Mouse (Mus musculus): Measurements from ENCODE around the gene Ccr6.
A peak's percentile ranks its signal among the peaks of the same experiment; 100 is the strongest.
"Not testable (repeated sequence)": the region's sequence is repeated elsewhere in the genome, so short reads cannot be mapped to it uniquely, and the experiment has no call there.

Ccr6 gene

GRCm38 (mm10) chr17:8235743-8236142, at the start of gene Ccr6:
Ccr6 (plus strand) TSS chr17:8236043.
- DNase-seq: no peak

GRCm38 (mm10) chr17:8193678-8194077, 42.2 kb upstream of the Ccr6 start:
- DNase-seq: no peak

GRCm38 (mm10) chr17:8195685-8196376, 40.0 kb upstream of the Ccr6 start:
- no peak for DNase-seq

DNA sequence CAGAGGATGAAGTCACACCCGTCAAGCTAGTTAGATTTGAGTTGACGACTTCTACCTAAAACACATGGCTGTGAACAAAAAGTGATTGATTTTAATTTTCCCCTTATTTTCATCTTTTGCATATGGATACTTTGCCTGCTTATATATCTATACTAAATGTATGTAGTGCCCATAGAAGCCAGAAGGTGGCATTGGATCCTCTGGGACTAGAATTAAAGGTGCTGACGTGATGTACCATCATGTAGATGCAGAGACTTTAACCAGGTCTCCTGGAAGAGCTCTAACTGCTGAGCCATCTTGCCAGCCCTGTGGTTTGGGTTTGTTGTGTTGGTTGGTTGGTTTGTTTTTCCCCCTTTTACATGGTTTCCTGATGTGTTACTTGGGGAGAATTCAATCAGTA, 38.2 kb upstream of the Ccr6 start:
- DNase-seq: no peak

GRCm38 (mm10) chr17:8199067-8199935, 36.5 kb upstream of the Ccr6 start:
- no peak for DNase-seq

- DNase-seq: no peak
These were observed 35.9 kb upstream of the Ccr6 start for GRCm38 (mm10) chr17:8199936-8200330.

DNA sequence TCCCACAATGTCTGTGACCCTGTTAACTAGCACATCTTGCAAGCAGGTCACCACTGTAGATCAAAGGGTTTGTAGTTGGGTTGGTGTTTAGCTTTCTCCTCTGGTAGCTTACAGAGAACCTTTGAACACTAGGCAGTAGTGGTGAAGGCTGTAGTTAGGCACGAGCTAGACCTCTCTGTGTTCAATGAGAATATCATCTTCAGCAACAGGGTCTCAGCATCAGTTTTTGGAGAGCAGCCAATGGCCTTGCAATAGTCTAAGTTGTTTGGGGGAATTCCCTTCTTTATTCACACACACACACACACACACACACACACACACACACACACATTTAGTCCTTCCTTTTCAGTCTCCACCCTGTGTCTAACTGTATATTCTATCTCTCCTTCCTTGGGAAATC, 32.4 kb upstream of the Ccr6 start:
- no peak for DNase-seq

DNA sequence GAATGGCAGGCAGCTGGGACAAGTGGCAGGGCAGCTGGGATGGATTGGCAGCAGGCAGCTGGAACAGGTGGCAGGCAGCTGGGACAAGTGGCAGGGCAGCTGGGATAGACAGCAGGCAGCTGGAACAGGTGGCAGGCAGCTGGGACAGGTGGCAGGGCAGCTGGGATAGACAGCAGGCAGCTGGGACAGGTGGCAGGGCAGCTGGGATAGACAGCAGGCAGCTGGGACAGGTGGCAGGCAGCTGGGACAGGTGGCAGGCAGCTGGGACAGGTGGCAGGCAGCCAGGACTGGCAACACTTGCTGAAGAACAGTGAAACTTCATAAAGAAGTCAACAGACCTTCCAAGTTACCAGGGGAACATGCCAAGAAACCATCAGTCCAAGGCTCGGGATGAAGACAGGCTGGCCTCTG, 30.6 kb upstream of the Ccr6 start:
- not testable (repeated sequence) for DNase-seq

DNA sequence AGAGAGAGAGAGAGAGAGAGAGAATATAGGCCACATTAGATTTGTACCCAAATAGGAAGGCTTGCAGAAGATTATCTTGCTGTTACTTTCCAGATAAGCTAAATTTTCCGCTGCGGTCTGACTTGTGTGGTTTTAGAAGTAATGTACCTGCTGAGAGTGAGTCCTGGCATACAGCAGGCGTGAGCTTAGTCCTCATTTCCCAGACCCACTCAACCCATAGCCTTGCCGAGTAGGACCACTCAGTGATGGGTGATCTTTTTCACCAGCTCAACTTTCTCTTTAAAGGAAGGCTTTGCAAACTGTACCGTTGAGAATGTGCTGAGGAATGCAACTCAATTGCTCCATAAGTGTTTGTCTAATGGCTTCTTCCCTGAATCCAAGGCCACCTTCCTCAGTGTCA, 29.2 kb upstream of the Ccr6 start:
- DNase-seq: no peak

DNA sequence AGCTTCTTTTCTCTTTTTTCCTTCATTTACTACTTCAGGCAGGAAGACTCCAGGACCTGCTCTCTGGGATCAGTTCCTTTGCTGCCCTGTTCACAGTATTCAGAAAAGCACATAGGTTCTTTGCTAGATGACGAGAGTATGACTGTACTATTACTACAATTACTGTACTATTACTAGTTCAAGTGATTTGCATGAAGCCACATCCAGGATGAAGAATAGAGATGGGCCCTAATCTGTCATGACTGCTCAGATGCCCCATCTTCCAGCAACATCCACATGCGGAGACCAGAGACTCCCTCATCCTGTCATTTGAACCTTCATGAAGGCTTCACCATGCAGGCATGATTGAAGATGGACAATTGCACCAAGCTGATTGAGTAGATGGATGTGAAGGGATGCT, 26.1 kb upstream of the Ccr6 start:
- no peak for DNase-seq

DNA sequence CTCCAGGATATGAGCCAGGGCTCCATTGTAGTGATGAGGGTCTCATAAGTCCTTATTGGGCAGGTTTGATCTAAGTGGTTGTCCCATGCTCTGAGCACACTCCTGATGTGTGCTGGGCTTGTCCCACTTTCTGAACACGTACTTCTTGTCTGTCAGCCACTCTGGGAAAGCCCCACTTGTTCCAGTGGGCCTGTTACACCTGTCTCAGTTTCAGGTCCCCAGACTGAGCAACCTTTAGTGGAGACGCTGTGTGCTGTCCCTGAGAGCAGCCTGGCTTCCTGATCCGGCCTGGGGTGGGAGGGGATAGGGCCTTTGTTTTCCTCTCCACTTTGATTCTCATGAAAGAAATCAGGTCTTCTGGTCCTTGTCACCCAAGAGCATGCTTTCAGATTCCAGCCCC, 25.7 kb upstream of the Ccr6 start:
- DNase-seq: no peak

GRCm38 (mm10) chr17:8210675-8211074, 25.2 kb upstream of the Ccr6 start:
- no peak for DNase-seq

DNA sequence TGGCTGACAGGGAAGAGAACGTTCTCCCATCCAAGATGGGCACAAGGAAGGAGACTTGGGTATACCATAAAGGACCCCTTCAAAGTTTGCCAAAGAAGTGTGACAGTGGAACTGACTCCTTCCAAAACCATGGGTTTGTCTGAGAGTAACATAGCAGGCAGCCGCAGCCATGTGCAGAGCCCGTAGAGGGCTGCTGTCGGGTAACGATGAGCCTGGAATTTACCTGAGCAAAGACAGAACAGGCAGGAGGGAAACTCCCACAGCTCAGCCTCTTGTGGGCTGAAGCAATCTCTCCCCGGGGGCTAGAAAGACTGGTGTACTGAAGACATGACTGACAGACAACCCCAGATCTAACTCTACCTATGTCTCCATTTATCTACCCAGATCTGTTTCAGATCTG, 24.4 kb upstream of the Ccr6 start:
- DNase-seq: no peak

DNA sequence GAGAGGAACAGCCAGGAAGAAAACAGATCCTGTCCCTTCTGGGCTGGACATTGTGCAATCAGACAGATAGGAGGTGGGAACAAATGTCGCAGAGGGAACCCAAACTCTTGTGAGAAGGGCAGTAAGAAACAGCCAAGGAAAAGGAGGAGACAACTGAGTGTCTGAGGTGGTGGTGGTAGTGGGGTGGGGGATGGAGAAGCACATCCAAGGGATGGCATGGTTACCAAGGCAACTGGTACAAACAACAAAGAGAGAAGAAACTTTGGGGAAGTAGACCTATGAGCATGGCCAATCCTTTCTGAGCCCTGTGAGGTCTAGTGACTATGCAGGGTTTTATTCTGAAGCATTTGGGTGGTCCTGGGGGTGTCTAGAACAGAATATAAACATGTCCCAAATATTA, 21.5 kb upstream of the Ccr6 start:
- DNase-seq: no peak

DNA sequence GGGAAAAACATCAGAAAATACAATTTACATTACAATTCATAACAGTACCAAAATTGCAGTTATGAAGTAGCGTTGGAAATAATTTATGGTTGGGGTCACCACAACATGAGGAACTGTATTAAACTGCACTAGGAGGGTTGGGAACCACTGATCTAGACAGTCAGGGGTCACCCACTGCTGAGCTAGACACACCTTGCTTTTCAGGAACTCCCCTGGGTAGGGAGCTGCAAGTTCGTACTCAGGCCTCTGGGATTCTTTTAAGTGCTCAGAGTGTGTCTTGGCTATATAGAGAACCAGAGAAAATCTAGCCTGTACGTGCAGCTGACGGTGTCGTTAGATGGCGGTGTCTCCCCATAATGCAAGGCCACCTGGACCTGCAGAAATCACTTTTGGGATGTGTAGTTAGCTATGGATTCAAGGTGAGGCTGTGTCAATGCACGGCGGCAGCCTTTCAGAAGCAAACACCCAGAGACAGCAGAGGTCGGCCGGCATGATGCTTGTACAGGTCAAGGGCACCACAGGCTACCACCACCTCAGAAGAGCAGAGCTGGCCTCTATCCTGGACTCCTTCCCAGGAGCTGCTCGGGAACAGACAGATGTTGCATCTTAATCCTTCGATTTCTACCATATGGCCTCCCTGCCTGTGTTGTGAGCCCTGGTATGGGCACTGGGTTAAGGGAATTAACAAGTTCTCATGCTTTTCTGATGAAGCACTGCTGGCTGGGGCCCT, 20.7 kb upstream of the Ccr6 start:
- peak in 1 of 2 experiments; percentile 8 for DNase-seq

GRCm38 (mm10) chr17:8223225-8223624, 12.6 kb upstream of the Ccr6 start:
- peak in 1 of 2 experiments; percentile 27 for DNase-seq

DNA sequence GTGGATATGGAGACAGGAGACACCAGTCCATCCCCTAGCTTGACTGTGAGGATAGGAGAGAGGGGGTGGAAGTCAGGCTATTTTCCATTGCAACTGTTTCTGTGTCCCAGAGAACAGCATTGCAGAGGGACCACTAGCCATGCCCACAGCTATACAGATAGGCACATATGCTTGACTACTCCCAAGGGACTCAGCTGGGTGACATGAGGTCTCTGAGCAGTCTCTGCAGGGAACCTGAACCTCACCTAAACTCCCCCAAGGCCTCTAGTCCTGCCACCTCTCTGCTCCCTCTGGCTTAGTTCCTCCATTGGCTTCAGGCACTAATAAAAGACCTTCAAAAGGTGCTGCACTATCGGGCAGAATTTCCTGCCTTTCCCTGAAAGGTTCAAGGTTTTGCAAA, 11.8 kb upstream of the Ccr6 start:
- no peak for DNase-seq

GRCm38 (mm10) chr17:8225166-8225565, 10.7 kb upstream of the Ccr6 start:
- no peak for DNase-seq

- no peak for DNase-seq
These were observed 10.1 kb upstream of the Ccr6 start for GRCm38 (mm10) chr17:8225746-8226145.

GRCm38 (mm10) chr17:8228622-8229021, 7.2 kb upstream of the Ccr6 start:
- DNase-seq: no peak

DNA sequence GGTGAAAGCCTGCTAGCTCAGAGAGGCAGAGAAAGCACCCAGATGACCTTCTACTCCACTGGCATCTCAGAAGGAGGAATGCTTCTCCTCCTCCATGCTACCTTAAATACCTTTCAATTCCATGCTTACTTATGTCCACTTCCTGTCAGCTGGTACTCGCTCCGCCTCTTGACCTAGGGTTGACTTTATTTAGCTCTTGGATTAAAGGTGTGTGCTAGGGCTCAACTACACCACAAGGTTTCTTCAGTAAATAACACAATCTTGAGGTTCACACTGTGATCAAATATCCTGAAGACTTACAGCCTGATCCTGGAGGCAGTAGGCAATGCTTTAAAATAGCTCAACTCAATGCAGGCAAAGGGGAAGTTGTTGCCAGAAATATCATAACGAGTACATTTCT, 6.2 kb upstream of the Ccr6 start:
- no peak for DNase-seq

- DNase-seq: peak in 1 of 2 experiments; percentile 17
These were observed 3.8 kb upstream of the Ccr6 start for GRCm38 (mm10) chr17:8232089-8232488.

DNA sequence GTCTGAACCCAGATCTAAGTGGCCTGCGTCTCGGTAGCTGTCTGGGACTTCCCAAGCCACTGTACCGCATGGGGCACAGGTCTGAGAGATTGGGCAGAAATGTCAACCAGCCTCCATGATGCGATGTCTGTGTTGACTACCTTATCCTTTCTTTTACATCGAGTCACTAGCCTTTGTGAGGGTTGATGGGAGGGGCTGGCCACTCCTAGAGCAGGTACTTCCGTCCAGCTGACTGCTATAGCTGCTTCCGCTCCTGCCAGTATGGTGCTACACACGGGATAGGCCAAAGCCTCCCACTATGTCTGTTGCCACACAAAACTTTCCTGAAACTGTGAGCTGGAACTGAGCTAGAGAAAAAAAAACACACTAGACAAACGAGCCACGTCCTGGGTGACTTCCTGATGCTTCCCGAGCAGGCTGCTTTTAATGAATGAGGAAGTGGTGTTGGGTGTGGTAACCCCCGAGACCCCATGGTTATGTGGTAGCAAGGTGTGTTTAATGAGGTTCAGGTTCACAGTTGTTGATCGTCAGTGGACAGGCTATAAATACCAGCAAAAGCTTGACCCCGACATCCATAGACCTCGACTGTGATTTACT, 2.1 kb upstream of the Ccr6 start:
- DNase-seq: no peak
